Mouse (Mus musculus) hindbrain, embryonic 12.5 days (tissue): ENCODE results near the gene Amotl1. TPM values are rescaled to one million over a fixed set of nuclear protein-coding genes. Genes with fewer than 3 reads are reported as not detected.
"Not testable (repeated sequence)": the region's sequence is repeated elsewhere in the genome, so short reads cannot be mapped to it uniquely, and the experiment has no call there.

Experiments used
- ATAC-seq: fragments of 200-750 bp; cut with Nextera tagmentation; 2 replicates; pipeline ENCODE4 v1.8.0; 2017; ENCODE audit warnings: moderate TSS enrichment; ENCODE audit not compliant: low FRiP score
- H3K27ac ChIP-seq: fragments of 300-500 bp; sonication (generic); 2 replicates; pipeline ENCODE4 v1.5.1; 2016; ENCODE audit warnings: mild to moderate bottlenecking
- H3K27me3 ChIP-seq: fragments of 300-500 bp; sonication (generic); 2 replicates; pipeline ENCODE4 v1.6.1; 2016; ENCODE audit warnings: mild to moderate bottlenecking
- H3K36me3 ChIP-seq: fragments of 300-500 bp; sonication (generic); 2 replicates; pipeline ENCODE4 v1.6.1; 2016; ENCODE audit warnings: mild to moderate bottlenecking
- H3K4me1 ChIP-seq: fragments of 300-500 bp; sonication (generic); 2 replicates; pipeline ENCODE4 v1.6.1; 2016
- H3K4me2 ChIP-seq: fragments of 300-500 bp; sonication (generic); replicated peaks from 2 replicates; pipeline ENCODE4 v1.6.1; 2016; ENCODE audit warnings: mild to moderate bottlenecking
- H3K4me3 ChIP-seq: fragments of 300-500 bp; sonication (generic); 2 replicates; pipeline ENCODE4 v1.5.1; 2016; ENCODE audit warnings: mild to moderate bottlenecking
- H3K9ac ChIP-seq: fragments of 300-500 bp; sonication (generic); 2 replicates; pipeline ENCODE4 v1.6.1; 2016; ENCODE audit warnings: mild to moderate bottlenecking, moderate library complexity
- H3K9me3 ChIP-seq: fragments of 300-500 bp; sonication (generic); replicated peaks from 2 replicates; pipeline ENCODE4 v1.6.1; 2016; ENCODE audit warnings: mild to moderate bottlenecking
- WGBS: fragments of 180-500 bp; shearing (Covaris S2); methylation state at CpG from one replicate; pipeline ENCODE4 v1.1.7; 2016; 5-methylcytosine and 5-hydroxymethylcytosine counted together
- polyA plus RNA-seq: library from polyadenylated mRNA; unstranded; fragments of >200 nt; fragmentation: Nextera tagmentation; extraction: Ambion mirVana; gene quantifications from 2 replicates; pipeline ENCODE4 v1.2.1, GENCODE M21; 2016

Amotl1 gene
- polyA plus RNA-seq, 1 experiment from 2014 or later: 18.2 TPM

- H3K36me3 ChIP-seq: peaks cover 43% of the 10 kb centered on the region
- no peaks in the 10 kb centered on the region for H3K27me3 ChIP-seq
- H3K4me1 ChIP-seq: peaks cover 3% of the 10 kb centered on the region; the same call in 1 of the 2 replicates
- ATAC-seq: no peak
- H3K9ac ChIP-seq: no peak overlapping the region
- H3K27ac ChIP-seq: no peak overlapping the region
- no peak overlapping the region for H3K4me2 ChIP-seq
- WGBS: 89% methylated on average over 5 of the region's 5 CpGs
- H3K4me3 ChIP-seq: no peak overlapping the region
- H3K9me3 ChIP-seq: no peaks in the 10 kb centered on the region
Measured at GRCm38 (mm10) chr9:14596427-14596826, 48.4 kb downstream of the Amotl1 start.

GRCm38 (mm10) chr9:14595893-14596292 lies 49.0 kb downstream of the Amotl1 start:
- Histone ChIP-seq H3K27me3 (no peaks in the 10 kb centered on the region), H3K4me3 (no peak overlapping the region), H3K27ac (no peak overlapping the region), H3K36me3 (peaks cover 48% of the 10 kb centered on the region), H3K9me3 (no peaks in the 10 kb centered on the region), H3K9ac (no peak overlapping the region), H3K4me1 (no peaks in the 10 kb centered on the region), H3K4me2 (no peak overlapping the region)
- 94% methylated on average over 3 of the region's 3 CpGs for WGBS
- ATAC-seq: no peak

DNA sequence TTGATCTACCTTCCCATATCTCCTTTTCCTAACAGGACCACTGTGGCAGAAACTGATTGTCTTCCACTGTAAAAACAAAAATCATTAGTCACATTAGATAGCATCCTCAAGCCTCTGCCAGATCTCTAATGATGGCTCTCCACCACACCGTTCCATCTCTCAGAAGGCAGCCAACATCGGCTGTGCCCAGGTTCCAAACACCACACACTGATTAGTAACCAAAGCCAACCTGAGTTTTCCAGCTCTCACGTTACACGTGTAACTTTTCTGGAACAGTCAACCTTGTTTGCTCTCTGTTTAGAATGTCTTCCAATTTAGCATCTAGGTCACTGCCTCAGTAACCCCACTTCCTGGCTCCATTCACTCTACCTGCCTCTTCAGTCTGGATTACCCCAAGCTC lies 51.0 kb downstream of the Amotl1 start:
- Histone ChIP-seq H3K36me3 (peaks cover 64% of the 10 kb centered on the region), H3K27ac (no peak overlapping the region), H3K4me1 (no peaks in the 10 kb centered on the region), H3K27me3 (no peaks in the 10 kb centered on the region), H3K9me3 (no peaks in the 10 kb centered on the region), H3K4me2 (no peak overlapping the region), H3K9ac (no peak overlapping the region), H3K4me3 (no peak overlapping the region)
- no peak for ATAC-seq
- WGBS: 93% methylated on average over 4 of the region's 4 CpGs

DNA sequence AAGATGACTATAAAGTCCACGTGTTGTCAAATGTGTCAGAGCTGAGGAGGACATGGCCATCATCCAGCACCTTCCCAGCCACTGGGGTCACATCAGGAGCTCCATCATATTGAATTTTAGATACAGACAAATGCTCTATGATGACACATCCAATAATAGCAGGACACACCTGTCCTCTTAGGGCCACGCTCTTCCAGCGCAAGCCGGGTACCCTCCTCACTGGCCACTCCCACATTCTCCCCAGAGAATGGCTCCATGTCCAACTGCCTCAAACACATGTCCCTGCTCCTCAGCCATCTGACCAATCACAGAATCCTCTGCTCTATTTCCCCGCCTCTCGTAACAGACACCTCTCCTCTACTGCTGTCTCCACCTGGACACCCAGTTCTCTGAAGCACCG lies 54.2 kb downstream of the Amotl1 start:
- WGBS: 91% methylated on average over 7 of the region's 7 CpGs
- Histone ChIP-seq H3K4me1 (peaks cover 7% of the 10 kb centered on the region; the same call in 1 of the 2 replicates), H3K27me3 (no peaks in the 10 kb centered on the region), H3K9ac (no peak overlapping the region), H3K9me3 (no peaks in the 10 kb centered on the region), H3K27ac (no peak overlapping the region), H3K4me2 (no peak overlapping the region), H3K4me3 (no peak overlapping the region), H3K36me3 (peaks cover 53% of the 10 kb centered on the region)
- ATAC-seq: no peak

- WGBS: 82% methylated on average over 4 of the region's 4 CpGs
- Histone ChIP-seq H3K4me2 (no peak overlapping the region), H3K9me3 (no peaks in the 10 kb centered on the region), H3K4me1 (peaks cover 11% of the 10 kb centered on the region; the same call in 1 of the 2 replicates), H3K9ac (no peak overlapping the region), H3K4me3 (no peak overlapping the region), H3K27me3 (no peaks in the 10 kb centered on the region), H3K27ac (no peak overlapping the region), H3K36me3 (peaks cover 44% of the 10 kb centered on the region)
- ATAC-seq: no peak
Measured at GRCm38 (mm10) chr9:14588690-14589089, 56.2 kb downstream of the Amotl1 start.

DNA sequence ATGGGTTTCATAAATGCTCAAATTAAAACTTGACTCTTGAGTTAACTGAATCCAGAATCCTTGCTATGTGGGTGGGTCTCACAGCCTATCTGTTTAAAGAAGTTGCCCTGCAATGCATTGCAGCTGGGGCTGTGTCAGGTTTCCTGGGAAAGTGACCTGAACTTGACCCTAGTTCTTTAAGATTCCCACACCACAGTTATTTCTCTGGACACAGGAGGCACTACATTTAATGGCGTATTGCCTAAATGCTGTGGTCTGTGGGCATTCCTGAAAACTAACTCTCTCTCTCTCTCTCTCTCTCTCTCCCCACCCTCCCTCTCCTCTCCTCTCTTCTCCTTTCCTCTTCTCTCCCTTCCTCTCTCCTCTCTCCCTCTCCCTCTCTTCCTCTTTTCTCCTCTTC lies 59.2 kb downstream of the Amotl1 start:
- WGBS: 59% methylated on average over 1 of the region's 1 CpGs
- Histone ChIP-seq H3K4me3 (no peak overlapping the region), H3K27me3 (no peaks in the 10 kb centered on the region), H3K9ac (no peak overlapping the region), H3K4me2 (no peak overlapping the region), H3K4me1 (peaks cover 11% of the 10 kb centered on the region; the same call in 1 of the 2 replicates), H3K9me3 (no peaks in the 10 kb centered on the region), H3K27ac (no peak overlapping the region), H3K36me3 (peaks cover 25% of the 10 kb centered on the region)
- ATAC-seq: no peak

DNA sequence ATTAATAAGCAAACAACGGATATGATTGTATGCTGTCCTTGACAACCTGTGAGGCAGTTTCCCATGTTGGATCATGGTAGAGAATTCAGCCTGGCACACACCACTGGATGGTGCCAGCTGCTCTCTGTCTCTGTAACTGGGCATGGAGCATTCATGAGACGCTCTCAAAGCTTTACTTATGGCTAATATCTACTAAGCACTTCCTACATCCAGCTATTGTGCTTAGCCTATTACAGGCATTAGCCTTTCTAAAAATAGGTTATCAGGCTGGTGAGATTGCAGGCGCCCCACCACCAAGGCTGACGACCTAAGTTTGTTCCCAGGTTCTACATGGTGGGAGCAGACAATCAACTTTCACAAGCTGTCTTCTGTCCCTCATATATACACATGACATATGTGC lies 65.9 kb downstream of the Amotl1 start:
- no peak overlapping the region for H3K9ac ChIP-seq
- ATAC-seq: no peak
- H3K27me3 ChIP-seq: no peaks in the 10 kb centered on the region
- H3K27ac ChIP-seq: no peak overlapping the region
- H3K4me3 ChIP-seq: no peak overlapping the region
- H3K9me3 ChIP-seq: no peaks in the 10 kb centered on the region
- peaks cover 22% of the 10 kb centered on the region for H3K36me3 ChIP-seq
- H3K4me1 ChIP-seq: no peaks in the 10 kb centered on the region
- no peak overlapping the region for H3K4me2 ChIP-seq
- 91% methylated on average over 4 of the region's 4 CpGs for WGBS

DNA sequence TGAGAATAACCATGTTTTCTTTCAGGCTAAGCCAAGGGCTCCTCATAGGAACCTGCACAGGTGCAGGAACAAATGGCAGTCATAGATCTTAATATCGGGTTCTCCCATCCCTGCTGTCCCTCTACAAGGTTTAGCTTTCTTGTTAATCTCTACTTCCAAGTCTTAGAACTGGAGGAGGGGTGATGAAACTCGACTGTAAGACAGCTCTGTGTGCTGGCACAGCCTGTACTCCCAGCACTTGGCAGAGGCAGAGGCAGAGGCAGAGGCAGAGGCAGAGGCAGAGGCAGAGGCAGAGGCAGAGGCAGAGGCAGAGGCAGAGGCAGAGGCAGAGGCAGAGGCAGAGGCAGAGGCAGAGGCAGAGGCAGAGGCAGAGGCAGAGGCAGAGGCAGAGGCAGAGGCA lies 68.5 kb downstream of the Amotl1 start:
- not testable (repeated sequence) for H3K9ac ChIP-seq
- 85% methylated on average over 2 of the region's 2 CpGs for WGBS

GRCm38 (mm10) chr9:14574760-14575399 lies 70.0 kb downstream of the Amotl1 start:
- WGBS: 76% methylated on average over 12 of the region's 12 CpGs
- H3K9ac ChIP-seq: no peak overlapping the region
- H3K4me1 ChIP-seq: no peaks in the 10 kb centered on the region
- H3K27ac ChIP-seq: no peak overlapping the region
- H3K36me3 ChIP-seq: peaks cover 47% of the 10 kb centered on the region
- no peaks in the 10 kb centered on the region for H3K9me3 ChIP-seq
- no peak; the same call in 1 of the 2 replicates for ATAC-seq
- H3K4me2 ChIP-seq: no peak overlapping the region
- H3K27me3 ChIP-seq: no peaks in the 10 kb centered on the region
- H3K4me3 ChIP-seq: no peak overlapping the region

More for the DNA sequence above, 68.5 kb downstream of the Amotl1 start:
- H3K36me3 ChIP-seq: peaks cover 42% of the 10 kb centered on the region
- not testable (repeated sequence) for H3K9me3 ChIP-seq, H3K27me3 ChIP-seq, H3K4me1 ChIP-seq, H3K4me2 ChIP-seq, H3K4me3 ChIP-seq, H3K27ac ChIP-seq, ATAC-seq

- 91% methylated on average over 4 of the region's 4 CpGs for WGBS
- Histone ChIP-seq H3K27ac (no peak overlapping the region), H3K4me2 (no peak overlapping the region), H3K4me1 (no peaks in the 10 kb centered on the region), H3K4me3 (no peak overlapping the region), H3K9me3 (no peaks in the 10 kb centered on the region), H3K36me3 (peaks cover 65% of the 10 kb centered on the region), H3K27me3 (no peaks in the 10 kb centered on the region), H3K9ac (no peak overlapping the region)
- ATAC-seq: no peak
Measured at GRCm38 (mm10) chr9:14569175-14569975, 75.5 kb downstream of the Amotl1 start.

- Histone ChIP-seq H3K9me3 (no peaks in the 10 kb centered on the region), H3K4me3 (no peak overlapping the region), H3K27ac (no peak overlapping the region), H3K4me1 (no peaks in the 10 kb centered on the region), H3K27me3 (no peaks in the 10 kb centered on the region), H3K4me2 (no peak overlapping the region), H3K36me3 (peaks cover 62% of the 10 kb centered on the region), H3K9ac (no peak overlapping the region)
- no peak for ATAC-seq
- WGBS: 93% methylated on average over 2 of the region's 2 CpGs
Measured at GRCm38 (mm10) chr9:14568487-14568886, 76.4 kb downstream of the Amotl1 start.

DNA sequence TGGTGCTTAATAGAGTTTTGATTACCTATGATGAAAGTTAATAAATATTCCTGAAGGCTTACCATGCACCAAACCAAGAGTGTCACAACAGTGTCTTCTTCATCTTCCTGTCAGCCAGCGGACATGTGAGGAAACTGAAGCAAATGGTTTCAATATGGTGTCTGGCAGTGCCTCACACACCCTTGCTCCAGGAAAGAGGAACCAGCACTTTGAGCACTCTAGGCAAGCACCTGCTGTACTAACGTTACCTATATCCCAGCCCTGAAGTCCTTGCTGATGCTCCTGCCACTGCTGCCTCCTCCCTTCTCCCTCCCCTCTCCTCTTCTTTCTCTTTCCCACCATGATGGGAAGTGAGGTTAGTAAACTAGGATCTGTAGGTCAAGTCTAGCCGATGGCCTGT lies 80.4 kb downstream of the Amotl1 start:
- Histone ChIP-seq H3K27me3 (no peaks in the 10 kb centered on the region), H3K9me3 (no peaks in the 10 kb centered on the region), H3K27ac (no peak overlapping the region), H3K9ac (no peak overlapping the region), H3K4me1 (no peaks in the 10 kb centered on the region), H3K4me2 (no peak overlapping the region), H3K4me3 (no peak overlapping the region), H3K36me3 (peaks cover 62% of the 10 kb centered on the region)
- 88% methylated on average over 3 of the region's 3 CpGs for WGBS
- ATAC-seq: no peak

DNA sequence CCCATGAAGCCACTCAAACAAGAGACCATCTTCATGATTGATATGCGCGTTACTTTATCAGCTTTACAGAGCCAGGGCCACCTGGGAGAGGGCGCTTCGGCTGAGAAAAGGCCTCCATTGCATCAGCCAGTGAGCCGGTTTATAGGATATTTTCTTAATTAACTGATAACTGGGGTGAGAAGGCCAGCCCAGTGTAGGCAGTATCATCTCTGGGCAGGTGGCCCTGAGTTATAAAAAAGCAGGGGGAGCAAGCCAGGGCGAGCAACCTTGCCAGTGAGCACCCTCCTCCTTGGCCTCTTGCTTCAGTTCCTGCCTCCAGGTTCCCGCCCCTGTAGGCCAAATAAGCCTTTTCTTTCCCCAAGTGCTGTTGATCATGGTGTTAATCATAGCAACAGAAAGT lies 81.5 kb downstream of the Amotl1 start:
- H3K4me1 ChIP-seq: no peaks in the 10 kb centered on the region
- H3K27me3 ChIP-seq: no peaks in the 10 kb centered on the region
- ATAC-seq: no peak
- H3K9ac ChIP-seq: no peak overlapping the region
- H3K4me3 ChIP-seq: no peak overlapping the region
- 90% methylated on average over 7 of the region's 7 CpGs for WGBS
- no peaks in the 10 kb centered on the region for H3K9me3 ChIP-seq
- H3K36me3 ChIP-seq: peaks cover 55% of the 10 kb centered on the region
- no peak overlapping the region for H3K4me2 ChIP-seq
- no peak overlapping the region for H3K27ac ChIP-seq
